Mouse (Mus musculus) neutrophil, adult 5-6 weeks (primary cell): ENCODE measurements around the gene Cpne8. TPM values are rescaled to one million over a fixed set of nuclear protein-coding genes. Genes with fewer than 3 reads are reported as not detected.
"Not testable (repeated sequence)": the region's sequence is repeated elsewhere in the genome, so short reads cannot be mapped to it uniquely, and the experiment has no call there.

Source experiments
- ATAC-seq: fragments of 151-379, 151-347 bp; 2 replicates; pipeline ENCODE4 v1.8.0; 2017; ENCODE audit warnings: mild to moderate bottlenecking, moderate TSS enrichment; ENCODE audit not compliant: insufficient number of reproducible peaks, poor library complexity, low FRiP score, severe bottlenecking; ENCODE audit errors: extremely low read depth
- total RNA-seq: library from RNA; stranded (forward); fragments of 200-1000 nt; gene quantifications from 2 replicates; pipeline ENCODE4 v1.2.3, GENCODE M21; 2017

Gene Cpne8
- total RNA-seq, 1 experiment from 2014 or later = not detected

DNA sequence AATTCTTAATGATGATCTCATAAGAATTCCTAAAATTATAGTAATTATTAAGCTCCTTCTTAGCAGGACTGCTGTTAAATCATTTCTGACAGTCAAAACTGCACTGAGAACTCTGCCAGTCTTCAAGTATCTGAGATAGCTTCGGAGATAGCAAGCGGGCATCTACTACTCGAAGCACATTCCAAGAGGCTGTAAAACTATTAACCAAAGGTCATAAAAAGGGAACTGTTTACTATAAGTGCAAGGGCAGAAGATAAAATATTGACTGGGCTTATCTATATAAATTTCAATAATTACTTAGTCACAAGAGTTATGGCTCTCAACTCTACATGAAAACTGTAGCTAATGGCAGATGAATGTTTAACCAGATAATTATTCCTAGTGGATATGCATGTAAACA is 57.2 kb downstream of the Cpne8 start:
- no peak for ATAC-seq

DNA sequence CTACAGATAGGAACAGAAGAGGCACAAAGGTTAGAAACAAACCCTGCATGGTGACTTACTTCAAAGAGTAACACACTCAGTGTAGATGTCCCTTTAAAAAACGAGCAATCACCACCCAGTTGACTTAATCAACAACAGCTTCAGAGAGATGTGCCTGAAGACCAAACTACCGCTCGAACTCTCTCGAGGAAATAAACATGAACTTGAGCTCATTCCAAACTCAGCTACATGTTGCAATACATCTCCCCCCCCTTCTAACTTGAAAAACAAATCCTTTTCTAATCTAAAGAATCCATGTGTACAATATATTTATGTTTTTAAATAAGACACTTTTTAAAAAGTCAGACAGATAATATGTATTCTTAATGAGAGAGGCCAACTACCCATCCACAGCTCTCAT is 59.5 kb downstream of the Cpne8 start:
- ATAC-seq = no peak

GRCm38 (mm10) chr15:90616116-90616798 is 63.0 kb downstream of the Cpne8 start:
- ATAC-seq = no peak

DNA sequence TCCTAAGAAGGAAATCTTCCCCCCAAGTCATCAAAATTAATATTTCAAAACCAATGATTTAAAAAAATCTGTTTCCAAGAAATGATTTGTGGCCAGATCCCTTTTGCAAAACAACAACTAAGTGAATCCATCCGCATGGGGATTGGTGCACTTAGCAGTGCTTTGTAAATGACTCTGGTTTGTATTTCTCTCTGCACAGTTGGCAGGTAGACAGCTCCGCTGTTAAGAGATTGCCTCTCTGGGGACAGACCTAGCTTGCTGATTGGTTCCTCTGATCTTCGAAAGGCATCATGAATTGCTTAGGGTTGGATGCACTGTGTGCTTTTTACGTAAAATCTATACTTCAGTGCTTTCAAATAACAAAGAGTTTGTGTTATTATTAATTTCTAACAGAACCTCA is 68.5 kb downstream of the Cpne8 start:
- not testable (repeated sequence) for ATAC-seq

DNA sequence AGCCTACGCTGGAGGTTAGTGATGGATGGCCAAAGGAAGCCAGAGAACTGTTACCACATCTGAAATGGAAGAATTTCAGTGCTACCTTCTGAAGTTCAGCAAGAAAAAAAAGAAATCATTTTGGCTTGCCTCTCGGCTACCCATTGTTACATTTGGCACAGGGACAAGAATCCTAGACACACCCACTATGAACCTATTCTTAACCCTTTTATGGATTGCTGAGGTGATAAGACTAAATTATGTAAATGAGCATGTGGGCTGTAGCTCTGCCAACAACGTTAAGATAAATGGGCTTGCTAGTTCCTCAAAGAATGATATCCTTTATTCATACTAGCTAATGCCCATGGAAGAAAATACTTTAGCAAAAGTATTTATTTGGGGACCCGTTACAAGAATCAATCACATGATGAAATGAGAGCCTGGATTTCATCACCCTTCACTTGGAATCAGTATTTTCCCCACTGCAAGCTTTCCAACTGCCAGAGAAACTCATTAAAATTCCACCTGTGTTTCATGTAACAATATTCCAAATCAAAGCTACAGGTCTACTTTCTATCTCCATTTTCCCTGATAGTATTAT is 69.3 kb downstream of the Cpne8 start:
- no peak for ATAC-seq

DNA sequence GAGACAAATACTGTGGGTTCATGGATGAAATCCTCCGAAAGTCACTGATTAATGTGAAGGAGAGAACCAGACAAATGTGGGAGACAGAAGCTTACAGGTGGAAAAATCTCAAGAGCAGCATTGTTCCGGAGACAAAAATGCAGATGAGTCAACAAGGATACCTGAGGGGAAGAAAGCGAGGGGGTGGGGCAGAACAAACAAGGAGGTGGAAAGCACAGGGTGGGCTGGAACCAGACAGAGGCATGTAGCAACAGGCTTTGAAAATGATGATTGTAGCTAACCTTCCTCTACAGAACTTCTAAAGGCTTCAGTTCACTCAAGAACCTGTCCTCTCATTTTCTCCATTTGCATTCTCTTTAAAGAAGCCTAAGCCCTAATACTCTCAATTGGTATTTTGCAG is 70.9 kb downstream of the Cpne8 start:
- ATAC-seq = no peak

DNA sequence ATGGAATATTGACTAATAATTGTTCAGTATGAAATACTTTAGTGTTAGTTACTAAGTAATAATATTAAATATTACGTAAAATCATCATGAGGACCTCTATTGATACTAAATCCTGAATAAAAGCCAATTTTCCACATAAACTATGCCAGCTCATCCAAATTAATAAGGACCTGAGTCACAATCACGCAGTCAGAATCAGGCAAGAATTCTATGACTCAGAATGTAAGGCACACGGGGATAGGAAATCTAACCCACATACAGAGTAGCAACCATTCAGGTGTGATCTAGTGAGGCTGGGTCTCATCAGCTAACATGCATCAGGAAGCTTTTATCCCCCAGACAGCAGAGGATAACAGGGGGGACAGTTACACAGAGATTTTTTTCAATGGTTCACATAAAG is 72.1 kb downstream of the Cpne8 start:
- ATAC-seq = no peak

DNA sequence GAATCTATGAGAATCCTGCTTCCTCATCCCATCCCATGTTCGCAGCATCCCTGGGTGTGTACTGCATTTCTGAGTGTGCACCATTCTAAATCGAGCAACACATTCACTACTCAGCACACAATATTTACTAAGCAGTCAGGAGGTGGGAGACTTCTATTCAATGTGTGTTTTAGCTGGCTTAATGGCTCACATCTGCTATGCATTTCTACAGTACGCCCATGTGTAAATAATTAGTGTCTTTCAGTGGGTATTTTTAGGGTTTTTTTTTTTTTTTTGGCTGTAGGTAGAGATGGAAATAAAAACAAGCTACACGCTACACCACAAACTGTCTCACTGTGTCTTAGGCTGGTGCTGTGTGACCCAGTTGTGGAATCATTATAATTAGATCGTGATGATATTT is 75.6 kb downstream of the Cpne8 start:
- no peak for ATAC-seq

GRCm38 (mm10) chr15:90597715-90598497 is 81.3 kb downstream of the Cpne8 start:
- ATAC-seq = no peak

DNA sequence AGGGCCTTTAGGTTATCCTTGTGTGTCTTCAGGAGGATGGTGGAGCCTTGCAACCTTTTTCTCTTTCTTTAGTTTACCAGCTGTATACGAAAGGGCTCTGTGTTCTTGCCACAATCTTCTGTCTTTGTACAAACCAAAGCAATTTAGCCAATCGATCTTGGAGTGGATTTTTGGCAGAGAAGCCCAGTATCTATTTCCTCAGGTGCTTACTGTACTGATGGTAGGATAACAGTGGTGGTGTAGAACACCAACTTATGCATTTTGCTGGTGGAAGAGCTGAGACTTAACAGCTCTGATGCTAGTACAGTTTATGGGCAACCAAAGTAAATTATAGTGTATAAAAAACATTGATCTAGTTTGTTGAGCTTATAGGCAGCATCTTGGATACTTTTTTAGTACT is 83.6 kb downstream of the Cpne8 start:
- no peak for ATAC-seq

DNA sequence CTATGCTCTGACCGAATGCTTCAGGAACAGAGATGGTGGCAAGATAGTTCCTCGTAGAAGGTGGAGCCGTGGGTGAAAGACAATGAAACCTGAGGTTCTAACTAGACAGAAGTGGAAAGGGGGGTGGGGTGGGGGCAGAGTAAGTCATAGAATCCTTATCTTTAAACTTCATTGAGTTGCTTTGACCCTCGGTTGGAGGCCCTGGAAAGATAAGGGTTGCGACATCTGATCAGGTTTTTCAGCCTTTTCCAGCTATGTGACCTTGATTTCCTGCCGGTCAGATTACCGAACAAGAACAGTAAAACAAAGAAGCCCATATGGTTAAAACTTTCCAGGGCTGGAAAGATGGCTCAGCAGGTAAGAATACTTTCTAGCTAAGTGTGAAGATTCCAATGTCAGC is 89.6 kb downstream of the Cpne8 start:
- no peak for ATAC-seq

DNA sequence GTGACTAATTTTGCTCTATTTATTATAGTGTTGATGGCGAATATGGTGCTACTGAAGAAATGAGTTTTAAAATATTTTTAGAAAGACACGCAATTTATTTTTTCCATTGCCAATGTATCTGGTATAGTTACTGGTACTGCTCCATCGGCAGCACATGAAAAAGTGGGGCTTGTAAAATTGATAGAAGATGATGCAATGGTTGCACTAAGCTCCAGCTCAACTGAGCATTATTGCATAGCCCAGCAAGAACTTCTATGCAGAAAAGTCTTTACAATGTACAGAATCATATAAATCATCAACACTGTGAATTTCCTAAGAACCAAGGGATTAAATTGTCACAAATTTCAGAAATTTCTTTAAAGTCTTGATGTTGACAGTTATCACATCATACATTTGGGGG is 101.8 kb downstream of the Cpne8 start:
- no peak for ATAC-seq

GRCm38 (mm10) chr15:90569246-90569645 is 110.0 kb downstream of the Cpne8 start:
- ATAC-seq = no peak

DNA sequence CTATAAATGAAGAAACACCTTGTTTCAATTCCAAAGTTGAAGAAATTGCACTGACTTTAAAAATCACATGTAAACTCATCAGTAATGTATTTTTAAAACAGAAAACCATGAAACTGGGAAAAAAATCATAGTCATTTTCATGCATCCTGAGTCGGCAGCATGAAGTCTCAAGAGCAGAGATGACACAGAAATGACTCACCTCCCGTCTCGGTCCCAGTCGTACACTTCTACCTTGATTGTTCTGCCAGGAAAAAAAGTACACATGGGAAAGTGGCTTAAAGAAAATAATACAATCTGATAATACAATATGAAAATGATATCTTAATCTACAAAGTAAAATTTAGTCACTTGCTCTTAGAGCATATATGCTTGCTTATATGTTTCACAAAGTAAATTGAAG is 111.2 kb downstream of the Cpne8 start:
- no peak for ATAC-seq

- ATAC-seq = no peak
Observed at GRCm38 (mm10) chr15:90563996-90564395, 115.2 kb downstream of the Cpne8 start.

DNA sequence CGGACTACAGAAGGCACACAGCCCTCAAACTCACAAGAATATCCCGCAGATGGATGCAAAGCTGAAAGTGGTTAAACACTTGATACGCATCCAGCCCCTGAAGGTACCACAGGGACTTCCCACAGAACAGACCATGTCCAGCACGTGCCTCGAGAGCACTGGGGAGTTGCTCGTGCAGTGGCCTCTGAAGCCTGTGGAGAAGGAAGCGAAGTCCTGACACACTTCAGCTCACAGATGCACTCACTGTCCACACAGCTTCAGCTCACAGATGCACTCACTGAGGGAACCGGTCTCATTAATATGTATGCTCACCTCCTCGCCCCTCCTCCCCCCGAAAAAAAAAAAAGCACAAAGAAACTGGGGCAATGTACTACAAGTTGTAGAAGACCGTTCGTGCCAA is 117.6 kb downstream of the Cpne8 start:
- no peak for ATAC-seq

GRCm38 (mm10) chr15:90548589-90548988 is 130.6 kb downstream of the Cpne8 start:
- ATAC-seq = no peak

DNA sequence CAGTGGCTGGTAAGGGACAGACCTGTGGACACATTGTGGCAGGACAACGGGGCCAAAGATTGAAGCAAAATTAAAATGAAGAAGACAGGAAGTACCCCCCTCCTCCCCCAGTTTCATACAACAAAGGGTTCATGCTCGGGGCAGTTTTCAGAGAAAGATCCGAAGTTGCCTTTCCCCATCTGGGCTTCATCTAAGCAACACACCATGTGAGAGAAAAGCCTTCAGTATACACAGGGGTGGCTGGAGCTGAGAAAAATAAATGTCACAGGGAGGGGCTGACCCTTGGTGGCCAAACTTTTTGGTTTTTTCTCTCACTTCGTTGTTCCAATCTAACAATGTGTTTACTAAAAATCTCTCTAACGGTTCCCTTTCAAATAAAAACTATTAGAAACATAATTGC is 135.8 kb downstream of the Cpne8 start:
- ATAC-seq = no peak

DNA sequence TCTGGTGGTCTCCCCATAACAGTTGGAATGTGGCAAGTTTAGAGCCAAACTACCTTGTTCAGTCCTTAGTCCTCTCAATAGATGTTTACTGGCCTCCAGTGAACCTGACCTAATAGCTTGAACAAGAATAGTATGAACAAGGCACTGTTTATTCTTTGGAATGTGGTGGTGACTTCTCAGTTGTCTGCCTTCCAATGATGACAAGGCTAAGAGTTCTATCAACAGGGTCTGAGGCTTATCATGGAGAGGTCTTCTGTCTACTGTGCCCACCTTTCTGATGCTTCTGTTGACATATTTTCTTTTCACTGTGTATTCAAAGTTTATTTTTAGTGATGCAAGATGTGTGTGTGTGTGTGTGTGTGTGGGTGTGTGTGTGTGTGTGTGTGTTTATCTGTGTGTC is 137.1 kb downstream of the Cpne8 start:
- no peak for ATAC-seq
